10 mouse cellular contexts compared by ENCODE assay signal in genomic region chr7:111547069-111547468, GRCm38 (mm10).
DNase-seq lines count a peak whose midpoint lies in the region; ATAC-seq and TF ChIP-seq lines count a peak whose summit lies in the region.
"Had no signal": no experiment of that assay in that cellular context is flagged by ENCODE, and none has a peak within 500 bp of the region (broad histone marks: within the 10 kb centered on the region; RNA-seq: fewer than 3 reads in every experiment).

No protein-coding gene starts in this region.

- H3K27ac ChIP-seq in kidney, postnatal 0 days = no peak overlapping the region
- H3K27ac ChIP-seq in kidney, embryonic 16.5 days (ENCODE audit: low read length) = no peak overlapping the region
- peak overlapping the region; percentile 35 for H3K27ac ChIP-seq in forebrain, embryonic 16.5 days (ENCODE audit: low read length)
- H3K27ac ChIP-seq: limb, embryonic 15.5 days had no signal

- no peak overlapping the region for H3K4me3 ChIP-seq in kidney, postnatal 0 days (replicated peaks; ENCODE audit: low read depth, low read length)
- H3K4me3 ChIP-seq in kidney, embryonic 16.5 days (ENCODE audit: low read length) = no peak overlapping the region
- no peak overlapping the region for H3K4me3 ChIP-seq in forebrain, embryonic 16.5 days (replicated peaks; ENCODE audit: low read length)
- H3K4me3 ChIP-seq: limb, embryonic 15.5 days had no signal

- ATAC-seq in kidney, postnatal 0 days (replicated peaks; ENCODE audit: low FRiP score, low read depth) = no peak
- no peak for ATAC-seq in kidney, embryonic 16.5 days (ENCODE audit: low FRiP score, low TSS enrichment)
- ATAC-seq in forebrain, embryonic 16.5 days = peak; percentile 77

- no peak for TF ChIP-seq CTCF in kidney, postnatal 0 days (IDR thresholded peaks at IDR 0.05; ENCODE audit: low read depth)

- no peak overlapping the region for H3K4me2 ChIP-seq in kidney, postnatal 0 days (ENCODE audit: low read length)
- H3K4me2 ChIP-seq in kidney, embryonic 16.5 days (replicated peaks; ENCODE audit: low read depth, low read length) = no peak overlapping the region
- peak overlapping the region; percentile 28 for H3K4me2 ChIP-seq in forebrain, embryonic 16.5 days (ENCODE audit: low read length)
- H3K4me2 ChIP-seq: limb, embryonic 15.5 days had no signal

- WGBS in kidney, postnatal 0 days = 55% methylated on average over 10 of the region's 10 CpGs
- WGBS in kidney, embryonic 16.5 days = 47% methylated on average over 10 of the region's 10 CpGs
- 16% methylated on average over 10 of the region's 10 CpGs for WGBS in forebrain, embryonic 16.5 days

- intact Hi-C loops in left cerebral cortex, postnatal 25 days (cut with DNase I) = loop anchor here (5.0 kb wide), 2 partner anchors 150 to 415 kb away; no protein-coding TSS in a partner anchor

- no peaks in the 10 kb centered on the region for H3K27me3 ChIP-seq in kidney, postnatal 0 days (ENCODE audit: insufficient read depth, low read length)
- no peaks in the 10 kb centered on the region for H3K27me3 ChIP-seq in kidney, embryonic 16.5 days (ENCODE audit: insufficient read depth, low read length)
- H3K27me3 ChIP-seq in forebrain, embryonic 16.5 days (replicated peaks; ENCODE audit: control insufficient read depth, insufficient read depth, low read length) = no peaks in the 10 kb centered on the region
- H3K27me3 ChIP-seq: limb, embryonic 15.5 days had no signal

- no peaks in the 10 kb centered on the region for H3K36me3 ChIP-seq in kidney, postnatal 0 days (ENCODE audit: insufficient read depth, low read length)
- H3K36me3 ChIP-seq in kidney, embryonic 16.5 days (ENCODE audit: insufficient read depth, low read length) = no peaks in the 10 kb centered on the region
- H3K36me3 ChIP-seq in forebrain, embryonic 16.5 days (ENCODE audit: control insufficient read depth, insufficient read depth) = no peaks in the 10 kb centered on the region
- H3K36me3 ChIP-seq: limb, embryonic 15.5 days had no signal

- no peak overlapping the region for H3K9ac ChIP-seq in kidney, postnatal 0 days (ENCODE audit: low read depth, low read length)
- H3K9ac ChIP-seq in kidney, embryonic 16.5 days (replicated peaks; ENCODE audit: low read length) = no peak overlapping the region
- no peak overlapping the region for H3K9ac ChIP-seq in forebrain, embryonic 16.5 days (replicated peaks; ENCODE audit: low read depth, low read length)
- H3K9ac ChIP-seq: limb, embryonic 15.5 days had no signal

- no peaks in the 10 kb centered on the region for H3K4me1 ChIP-seq in kidney, postnatal 0 days (replicated peaks; ENCODE audit: insufficient read depth, low read length)
- H3K4me1 ChIP-seq in kidney, embryonic 16.5 days (ENCODE audit: insufficient read depth, low read length) = no peaks in the 10 kb centered on the region
- H3K4me1 ChIP-seq in forebrain, embryonic 16.5 days (replicated peaks; ENCODE audit: control insufficient read depth, insufficient read depth, low read length) = peaks cover 20% of the 10 kb centered on the region
- H3K4me1 ChIP-seq: limb, embryonic 15.5 days had no signal

- DNase-seq in kidney, postnatal 0 days (ENCODE audit: low spot score) = peak; percentile 35
- DNase-seq in left cerebral cortex, postnatal 25 days (ENCODE audit: low spot score in 2 of 2) = peak; percentile 32 to 82
- peak; percentile 50 to 67 for DNase-seq in right cerebral cortex, adult 2 months (ENCODE audit: low spot score in 2 of 2)
- DNase-seq in testis, postnatal 14 days (ENCODE audit: low spot score) = no peak
- no peak for DNase-seq in gastrocnemius, postnatal 4 days (ENCODE audit: low spot score in 2 of 2)
- no peak for DNase-seq in gastrocnemius, adult 8-10 months (ENCODE audit: low spot score in 2 of 2)
- DNase-seq: heart, postnatal 36 days had no signal

- H3K9me3 ChIP-seq in kidney, postnatal 0 days (replicated peaks; ENCODE audit: low read length) = no peaks in the 10 kb centered on the region
- H3K9me3 ChIP-seq in kidney, embryonic 16.5 days (ENCODE audit: low read length) = no peaks in the 10 kb centered on the region
- H3K9me3 ChIP-seq in forebrain, embryonic 16.5 days (ENCODE audit: control insufficient read depth, low read length) = no peaks in the 10 kb centered on the region
- H3K9me3 ChIP-seq: limb, embryonic 15.5 days had no signal

Comparison
In these comparisons a context has a peak if more than half of its experiments do, and no peak if none do; other contexts are left out.
1. DNase-seq: peak in kidney, postnatal 0 days (single experiment), left cerebral cortex, postnatal 25 days (2 of 2) and right cerebral cortex, adult 2 months (2 of 2); none in testis, postnatal 14 days (single experiment), gastrocnemius, postnatal 4 days (0 of 2) and gastrocnemius, adult 8-10 months (0 of 2).